Mouse (Mus musculus): ENCODE measurements at regions not wholly inside any gene's neighbourhood (a gene's known extent, or its start where the extent isn't known, plus 50 kb on each side); places are given as distances from the start of the nearest gene placed in this dataset.
"Not testable (repeated sequence)": the region's sequence is repeated elsewhere in the genome, so short reads cannot be mapped to it uniquely, and the experiment has no call there.

GRCm38 (mm10) chr1:136680173-136680572, 55.5 kb downstream of the Zfp281 start:
- DNase-seq (ENCODE audit: low spot score in 2 of 2), result no peak

GRCm38 (mm10) chr1:136682311-136682710, 57.6 kb downstream of the Zfp281 start:
- DNase-seq (ENCODE audit: low spot score in 2 of 2), result not testable (repeated sequence)

- peak in 1 of 2 experiments; percentile 36 for DNase-seq (ENCODE audit: low spot score in 2 of 2)
These were observed 58.4 kb downstream of the Zfp281 start for GRCm38 (mm10) chr1:136683061-136683531.

- no peak for DNase-seq (ENCODE audit: low spot score in 2 of 2)
These were observed 58.9 kb downstream of the Zfp281 start for GRCm38 (mm10) chr1:136683561-136684131.

- no peak for DNase-seq (ENCODE audit: low spot score in 2 of 2)
These were observed 59.8 kb downstream of the Zfp281 start for GRCm38 (mm10) chr1:136684481-136684880.

- DNase-seq (ENCODE audit: low spot score in 2 of 2), result peak; percentile 24 to 27
These were observed 60.7 kb downstream of the Zfp281 start for GRCm38 (mm10) chr1:136685191-136686060.

GRCm38 (mm10) chr1:136686467-136686866, 61.8 kb downstream of the Zfp281 start:
- no peak for DNase-seq (ENCODE audit: low spot score in 2 of 2)

GRCm38 (mm10) chr1:136690068-136690467, 65.4 kb downstream of the Zfp281 start:
- DNase-seq (ENCODE audit: low spot score in 2 of 2), result no peak

GRCm38 (mm10) chr1:136693421-136693820, 68.7 kb downstream of the Zfp281 start:
- no peak for DNase-seq (ENCODE audit: low spot score in 2 of 2)

GRCm38 (mm10) chr1:136694983-136695382, 70.3 kb downstream of the Zfp281 start:
- DNase-seq (ENCODE audit: low spot score in 2 of 2), result no peak

- DNase-seq (ENCODE audit: low spot score in 2 of 2), result no peak
These were observed 71.5 kb downstream of the Zfp281 start for GRCm38 (mm10) chr1:136696077-136696641.

GRCm38 (mm10) chr1:136698454-136699152, 73.9 kb downstream of the Zfp281 start:
- DNase-seq (ENCODE audit: low spot score in 2 of 2), result no peak

- no peak for DNase-seq (ENCODE audit: low spot score in 2 of 2)
These were observed 74.4 kb downstream of the Zfp281 start for GRCm38 (mm10) chr1:136699153-136699524.

- DNase-seq (ENCODE audit: low spot score in 2 of 2), result no peak
These were observed 74.9 kb downstream of the Zfp281 start for GRCm38 (mm10) chr1:136699571-136699970.

- DNase-seq (ENCODE audit: low spot score in 2 of 2), result no peak
These were observed 79.4 kb downstream of the Zfp281 start for GRCm38 (mm10) chr1:136704139-136704538.

GRCm38 (mm10) chr1:136706509-136706908, 81.8 kb downstream of the Zfp281 start:
- no peak for DNase-seq (ENCODE audit: low spot score in 2 of 2)

GRCm38 (mm10) chr1:136707394-136707793, 82.7 kb downstream of the Zfp281 start:
- DNase-seq (ENCODE audit: low spot score in 2 of 2), result peak in 1 of 2 experiments; percentile 49

- DNase-seq (ENCODE audit: low spot score in 2 of 2), result no peak
These were observed 83.2 kb downstream of the Zfp281 start for GRCm38 (mm10) chr1:136707866-136708265.

GRCm38 (mm10) chr1:136710196-136710595, 85.5 kb downstream of the Zfp281 start:
- DNase-seq (ENCODE audit: low spot score in 2 of 2), result no peak

- no peak for DNase-seq (ENCODE audit: low spot score in 2 of 2)
These were observed 86.5 kb downstream of the Zfp281 start for GRCm38 (mm10) chr1:136711243-136711642.

- no peak for DNase-seq (ENCODE audit: low spot score in 2 of 2)
These were observed 89.4 kb downstream of the Zfp281 start for GRCm38 (mm10) chr1:136714077-136714476.

- DNase-seq (ENCODE audit: low spot score in 2 of 2), result no peak
These were observed 90.3 kb downstream of the Zfp281 start for GRCm38 (mm10) chr1:136714987-136715386.

Measured in spleen, postnatal 10 days (tissue).